Mouse (Mus musculus) kidney, postnatal 36 days (tissue): ENCODE measurements around the gene Pxylp1.

Experiments
- DNase-seq, 2 experiments: peaks; one replicate each; pipeline ENCODE4 v3.0.0; 2021 to 2022; ENCODE audit warnings: mixed read lengths in 2 of 2

Gene Pxylp1

DNA sequence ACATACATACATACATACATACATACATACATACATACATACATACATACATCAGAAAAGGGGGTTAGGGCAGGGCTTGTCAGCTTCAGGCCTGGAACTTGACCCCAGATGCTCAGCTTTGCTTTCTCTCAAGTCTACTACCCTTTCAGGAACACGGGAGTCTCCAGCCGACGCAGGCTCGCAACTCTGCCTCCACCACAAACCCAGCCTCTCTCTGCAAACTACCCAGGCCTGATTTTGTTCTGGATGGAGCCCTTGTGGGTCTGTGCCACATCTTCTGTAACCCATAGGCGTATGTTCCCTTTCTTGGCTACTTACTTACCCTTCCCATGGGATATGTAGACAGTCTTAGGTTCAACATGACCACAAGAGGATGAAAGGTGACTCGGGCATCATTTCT is 1.7 kb downstream of the Pxylp1 start:
- no peak for DNase-seq

- DNase-seq: no peak
Measured at GRCm38 (mm10) chr9:96890266-96890665, 2.2 kb downstream of the Pxylp1 start.

- DNase-seq: peak; percentile 81 to 88
Measured at GRCm38 (mm10) chr9:96889345-96890021, 3.0 kb downstream of the Pxylp1 start.

DNA sequence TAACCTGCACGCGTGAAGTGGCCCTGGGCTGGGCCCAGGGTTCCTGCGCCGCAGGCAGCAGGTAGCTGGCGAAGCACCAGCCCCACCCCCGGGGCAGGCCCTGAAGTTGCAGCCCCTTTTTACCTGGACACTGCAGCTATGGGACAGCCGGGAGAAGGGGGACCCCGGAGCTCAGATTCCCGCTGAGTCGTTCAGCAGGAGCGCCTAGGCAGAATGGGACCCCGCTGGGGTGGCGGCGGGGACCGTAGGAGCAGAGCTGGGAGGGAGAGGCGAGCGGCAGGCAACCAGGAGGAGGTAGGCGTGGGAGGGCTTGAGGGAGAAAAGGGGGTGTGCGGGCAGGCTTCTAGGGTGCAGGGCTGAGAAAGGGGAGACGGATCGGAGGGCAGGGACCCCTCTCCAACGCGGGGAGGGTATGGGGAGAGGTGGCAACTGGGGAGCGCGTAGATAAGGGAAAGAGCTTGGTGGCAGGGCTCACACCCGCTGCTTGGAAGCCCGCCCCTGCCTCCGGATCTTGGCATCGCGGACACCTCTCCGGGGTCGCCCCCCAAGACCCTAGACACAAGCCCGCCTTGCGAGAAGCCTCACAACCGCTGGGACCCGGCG is 3.6 kb downstream of the Pxylp1 start:
- DNase-seq: peak in 1 of 2 experiments; percentile 71

DNA sequence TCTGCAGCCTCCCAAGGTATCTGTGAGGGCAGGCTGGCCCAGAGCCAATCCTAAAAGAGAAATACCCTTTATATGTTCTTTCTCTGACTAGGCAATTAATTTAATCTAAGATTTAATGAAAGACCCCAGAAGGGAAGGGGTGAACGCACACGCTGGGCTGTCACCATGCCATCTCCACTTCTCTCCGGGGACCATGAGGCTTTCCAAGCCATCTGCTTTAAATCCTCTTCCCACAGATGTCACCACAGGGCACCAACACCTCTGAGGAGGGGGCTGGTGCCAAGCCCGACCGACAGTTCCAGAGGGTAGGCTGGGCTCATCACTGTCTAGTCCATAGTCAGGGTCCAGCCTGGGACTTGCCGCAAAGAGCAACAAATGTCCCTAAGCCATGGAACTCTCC is 4.5 kb downstream of the Pxylp1 start:
- DNase-seq: no peak

DNA sequence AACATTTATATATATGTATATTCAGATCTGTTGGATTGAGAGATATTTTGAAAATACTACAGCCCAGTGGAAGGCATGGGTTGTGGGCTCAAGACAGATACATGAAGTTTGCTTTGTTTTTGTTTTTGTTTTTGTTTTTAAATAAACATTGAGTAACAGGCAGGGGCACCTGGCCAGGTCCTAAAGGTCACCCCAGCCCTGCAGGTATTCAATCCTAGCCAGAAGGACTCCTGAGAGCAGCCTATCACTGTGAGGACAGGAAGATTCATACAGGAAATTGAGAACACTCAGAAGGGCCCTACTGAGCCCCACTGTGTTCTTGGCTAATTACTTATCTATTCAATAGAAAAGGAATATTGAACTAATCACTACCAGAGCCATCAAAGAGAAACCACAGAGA is 5.0 kb downstream of the Pxylp1 start:
- no peak for DNase-seq

DNA sequence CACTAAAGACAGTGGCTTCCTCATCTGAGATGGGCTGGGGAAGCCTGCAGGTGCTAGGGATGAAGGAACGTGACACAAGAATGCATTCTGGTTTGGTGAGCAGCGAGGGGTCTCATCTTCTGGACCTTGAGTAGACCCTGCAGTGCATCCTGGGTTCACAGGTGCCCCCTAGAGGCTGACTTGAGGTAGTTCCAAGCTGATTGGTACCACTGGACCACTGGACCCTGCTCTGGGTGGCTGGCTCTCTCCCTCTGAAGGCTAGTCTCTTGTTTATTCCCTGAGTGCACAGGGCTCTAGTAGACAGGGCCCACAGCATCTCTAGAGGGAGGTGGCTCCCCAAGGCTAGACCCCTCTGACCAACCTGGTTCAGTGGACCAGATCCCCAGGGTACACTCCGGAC is 6.7 kb downstream of the Pxylp1 start:
- peak in 1 of 2 experiments; percentile 48 for DNase-seq

DNA sequence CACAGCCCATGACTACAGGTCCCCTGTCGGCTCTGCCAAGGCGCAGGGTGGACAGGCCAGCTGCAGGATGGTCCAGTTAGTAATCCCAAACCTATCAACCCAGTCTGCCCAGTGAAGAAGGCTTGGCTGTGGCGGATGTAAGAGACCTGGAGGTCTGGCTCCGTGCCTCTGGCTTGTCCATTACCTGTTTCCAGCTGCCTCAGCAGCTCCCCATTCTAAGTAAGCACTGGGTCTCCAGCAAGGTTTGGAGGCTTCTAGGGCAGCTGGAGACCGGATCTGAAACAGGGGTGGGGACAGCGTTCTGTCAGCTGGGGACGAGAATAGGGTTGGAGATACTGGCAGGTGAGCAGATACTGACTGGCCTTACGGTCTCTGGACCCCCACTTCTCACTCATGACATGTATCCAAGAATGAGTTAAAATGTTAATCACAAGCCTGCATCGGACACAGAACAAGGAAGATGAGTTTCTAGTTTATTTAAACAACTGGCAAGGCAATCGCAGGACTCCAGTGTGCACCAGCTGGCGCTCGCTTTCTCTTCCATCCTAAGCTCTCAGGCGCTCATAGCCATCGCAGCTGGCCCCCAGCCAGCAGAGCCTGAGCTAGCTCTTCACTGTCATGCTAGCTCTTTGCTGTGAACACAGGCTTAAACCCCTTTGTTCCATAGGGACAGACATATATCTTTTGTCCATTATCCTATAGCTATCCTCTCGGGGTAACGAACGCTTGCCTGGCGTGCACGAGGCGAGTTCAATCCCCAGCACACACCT is 9.8 kb downstream of the Pxylp1 start:
- DNase-seq: no peak

GRCm38 (mm10) chr9:96881901-96882300 is 10.6 kb downstream of the Pxylp1 start:
- no peak for DNase-seq

DNA sequence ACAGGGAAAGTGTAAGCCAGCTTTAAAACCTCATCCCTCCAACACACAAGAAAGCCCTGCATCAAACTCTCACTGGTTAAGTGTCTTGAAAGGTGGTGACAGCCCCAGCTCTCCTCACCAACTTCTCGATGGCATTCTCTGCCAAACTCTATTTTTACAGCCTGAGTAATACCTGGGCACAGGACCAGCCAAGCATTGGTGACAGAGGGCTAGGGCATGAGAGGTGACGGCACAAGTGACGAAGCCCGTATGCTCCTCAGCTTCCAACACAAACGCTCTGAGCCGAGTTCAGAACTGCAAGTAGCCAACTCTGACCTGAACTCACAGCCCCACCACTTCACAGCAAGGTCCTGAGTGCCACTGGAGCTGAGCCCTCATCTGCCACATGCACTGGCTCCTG is 13.4 kb downstream of the Pxylp1 start:
- no peak for DNase-seq

DNA sequence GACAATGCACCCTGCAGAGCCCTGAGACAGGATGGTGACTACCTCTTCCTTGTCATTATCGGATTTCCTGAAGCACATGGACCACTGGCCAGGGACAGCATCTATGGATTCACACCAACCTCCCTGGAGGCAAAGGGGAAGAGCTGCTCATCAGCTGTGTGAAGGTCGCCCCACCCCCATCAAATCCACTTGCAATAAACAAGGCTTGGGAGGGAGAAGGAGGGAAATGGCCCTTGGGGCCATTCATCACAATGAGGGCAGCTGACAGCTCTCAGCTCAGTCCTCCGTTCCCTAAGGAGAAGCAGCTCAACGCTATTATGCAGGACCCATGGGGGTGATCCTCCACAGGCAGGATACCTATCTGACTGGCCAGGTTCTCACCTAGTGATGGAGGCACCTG is 14.0 kb downstream of the Pxylp1 start:
- no peak for DNase-seq

DNA sequence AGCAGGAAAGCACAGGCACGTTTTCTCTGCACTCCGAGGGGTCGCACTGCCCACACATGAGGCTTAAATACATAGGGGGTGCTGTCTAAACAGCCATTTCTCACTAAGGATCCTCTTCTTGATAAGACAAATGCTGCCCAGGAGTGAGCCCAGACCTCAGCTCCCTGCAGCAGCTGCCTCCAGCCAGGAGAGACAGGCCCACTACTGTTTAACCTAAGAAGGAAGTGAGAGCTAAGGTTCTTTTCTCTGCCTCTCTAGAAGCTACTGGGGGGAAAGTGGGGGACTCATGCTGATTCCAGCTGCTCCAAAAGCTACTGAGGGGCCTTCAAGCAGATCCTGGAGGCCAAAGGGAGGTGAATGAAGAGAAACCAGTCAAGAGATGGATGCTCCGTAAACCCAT is 16.8 kb downstream of the Pxylp1 start:
- DNase-seq: no peak

DNA sequence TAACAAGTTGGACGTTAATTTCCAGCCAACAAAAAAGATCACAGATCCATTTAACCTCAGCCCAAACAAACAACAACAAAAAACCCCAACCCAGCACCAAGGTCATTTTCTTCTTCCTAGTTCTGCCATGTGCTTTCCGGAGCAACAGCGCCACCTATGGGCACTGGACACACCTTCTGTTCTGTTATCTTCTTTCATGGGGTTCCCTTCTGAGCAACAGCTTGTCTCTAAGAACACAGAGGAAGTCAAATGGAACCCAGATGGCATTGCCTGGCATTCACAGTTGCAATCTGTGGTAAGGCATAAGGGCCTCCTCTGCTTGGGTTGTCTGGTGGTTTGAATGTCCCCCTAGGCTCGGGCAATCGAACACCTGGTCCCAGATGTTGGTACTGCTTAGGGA is 19.4 kb downstream of the Pxylp1 start:
- peak; percentile 46 to 83 for DNase-seq

GRCm38 (mm10) chr9:96870104-96870503 is 22.4 kb downstream of the Pxylp1 start:
- no peak for DNase-seq

DNA sequence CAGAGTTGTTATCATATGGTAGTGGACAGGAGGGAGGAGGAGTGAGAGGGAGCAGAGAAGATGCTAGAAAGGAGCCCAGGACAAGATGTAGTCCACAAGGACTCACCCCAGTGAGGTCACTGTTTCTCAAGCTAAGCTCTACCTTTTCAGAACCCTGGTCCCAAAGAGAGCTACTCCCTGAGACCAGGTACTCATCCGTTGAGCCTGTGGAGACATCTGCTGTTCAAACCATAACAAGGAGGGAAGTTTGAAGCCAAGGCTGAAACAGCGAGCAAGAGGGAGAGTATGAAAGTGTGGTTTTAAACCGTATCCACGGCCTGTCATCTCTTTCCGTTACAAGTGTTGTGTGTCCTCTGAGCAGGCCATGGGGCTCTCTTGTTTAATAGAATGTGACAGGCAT is 22.9 kb downstream of the Pxylp1 start:
- DNase-seq: no peak

- DNase-seq: no peak
Measured at GRCm38 (mm10) chr9:96868546-96868945, 23.9 kb downstream of the Pxylp1 start.

DNA sequence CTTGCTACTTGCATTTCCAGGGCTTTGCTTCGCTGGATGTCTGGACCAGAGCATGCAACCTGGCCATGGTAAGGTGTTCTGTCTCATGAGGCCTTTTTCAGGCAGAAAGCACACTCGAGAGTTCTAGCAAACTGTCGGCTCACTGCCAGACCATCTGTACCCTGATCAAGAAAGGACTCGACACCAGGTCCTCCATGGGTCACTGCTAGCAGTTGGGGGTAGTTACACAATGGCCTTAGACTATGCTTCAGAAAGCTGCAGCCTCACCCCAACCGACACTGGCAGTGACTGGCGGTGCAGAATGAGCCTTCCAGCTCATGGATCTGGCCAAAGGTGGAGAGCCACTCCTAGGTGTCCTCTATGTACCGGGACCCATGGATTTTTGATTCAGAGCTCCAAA is 25.3 kb downstream of the Pxylp1 start:
- peak; percentile 82 to 84 for DNase-seq

GRCm38 (mm10) chr9:96866196-96866595 is 26.3 kb downstream of the Pxylp1 start:
- DNase-seq: no peak

DNA sequence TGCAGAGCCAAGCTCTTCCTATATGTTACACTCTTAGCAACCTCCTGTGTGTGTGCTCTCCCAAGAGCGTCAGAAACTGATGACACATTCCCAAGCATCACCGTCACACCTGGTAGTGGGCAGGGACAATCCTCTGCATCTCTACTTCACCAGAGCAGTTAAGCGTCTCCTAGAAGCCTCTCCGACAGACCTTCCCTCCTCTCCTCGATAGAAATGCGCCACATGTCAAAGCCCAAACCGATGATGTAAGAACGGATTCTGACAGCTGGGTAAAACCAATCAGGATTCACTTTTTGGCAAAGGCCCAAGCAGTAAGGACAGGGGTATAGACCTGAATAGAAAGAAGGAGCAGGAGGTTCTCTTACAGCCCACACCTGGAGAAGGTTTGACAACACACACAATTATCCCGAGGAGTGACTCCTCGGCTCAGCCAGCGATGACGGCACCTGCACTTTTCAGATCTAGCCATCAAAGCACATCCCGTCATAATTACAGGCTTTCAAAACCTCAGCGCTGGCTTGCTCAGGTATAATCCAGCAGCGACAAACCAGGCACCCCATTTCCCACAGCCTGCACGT is 26.9 kb downstream of the Pxylp1 start:
- no peak for DNase-seq

GRCm38 (mm10) chr9:96863539-96863938 is 28.9 kb downstream of the Pxylp1 start:
- DNase-seq: no peak

DNA sequence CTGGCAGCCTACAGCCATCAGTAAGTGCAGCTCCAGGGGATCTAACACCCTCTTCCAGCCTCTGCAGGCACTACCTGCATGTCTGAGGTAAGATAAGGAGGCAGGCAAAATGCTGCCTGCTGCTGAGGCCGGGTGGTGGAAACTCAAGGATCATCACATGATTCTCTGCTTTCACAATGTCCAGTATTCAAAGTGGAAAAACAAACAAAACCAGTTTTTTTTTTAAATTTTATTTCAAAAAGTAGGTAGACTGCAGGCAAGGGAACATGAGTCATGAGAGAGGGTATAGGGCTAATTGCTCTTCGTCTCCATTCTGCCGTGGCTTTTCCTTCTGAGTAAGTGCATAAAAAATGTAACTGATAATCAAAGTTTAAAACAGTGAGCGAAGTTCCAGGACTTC is 29.6 kb downstream of the Pxylp1 start:
- DNase-seq: no peak

DNA sequence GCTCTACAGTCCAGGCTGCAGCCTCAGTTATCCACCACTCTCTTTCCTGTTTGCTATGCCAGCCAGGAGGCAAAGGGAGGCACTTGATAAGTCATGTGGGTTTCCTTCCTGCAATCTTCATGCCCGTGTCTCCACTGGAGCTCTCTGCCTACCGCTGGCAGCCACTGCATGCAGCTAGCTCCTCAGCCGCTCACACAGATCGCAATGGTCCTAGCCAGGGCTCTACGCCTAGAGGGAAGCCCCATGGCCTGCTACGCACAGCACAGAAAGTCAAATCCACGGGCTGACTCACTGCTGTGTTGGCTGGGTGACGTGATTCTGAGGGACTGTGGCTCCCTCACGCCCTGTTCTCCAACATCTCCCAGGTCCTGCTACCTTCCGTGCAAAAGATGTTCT is 31.4 kb downstream of the Pxylp1 start:
- DNase-seq: no peak

- no peak for DNase-seq
Measured at GRCm38 (mm10) chr9:96860380-96861091, 31.9 kb downstream of the Pxylp1 start.
